Mouse (Mus musculus) bone marrow, adult 2 months (tissue): Measurements from ENCODE around the gene Fam120a. TPM values are rescaled to one million over a fixed set of nuclear protein-coding genes. Genes with fewer than 3 reads are reported as not detected.
A peak's percentile ranks its signal among the peaks of the same experiment; 100 is the strongest.

Experiments used
- H3K27ac ChIP-seq: fragments of 200-500 bp; 2 replicates; pipeline ENCODE4 v1.5.1; 2012; ENCODE audit warnings: low read depth, mild to moderate bottlenecking, control low read depth, inconsistent platforms, low read length; ENCODE audit not compliant: control insufficient read depth, poor library complexity, insufficient read depth
- H3K4me1 ChIP-seq: fragments of 200-500 bp; 2 replicates; pipeline ENCODE4 v1.6.1; 2011; ENCODE audit warnings: low read length; ENCODE audit not compliant: control insufficient read depth, insufficient read depth
- H3K4me3 ChIP-seq: fragments of 200-500 bp; replicated peaks from 2 replicates; pipeline ENCODE3; 2011; ENCODE audit warnings: mild to moderate bottlenecking, low read depth, low read length, control low read depth; ENCODE audit not compliant: control insufficient read depth
- CTCF ChIP-seq: fragments of 200-500 bp; IDR thresholded peaks from 2 replicates; pipeline ENCODE4 v1.5.1; 2011; ENCODE audit warnings: low read length, control low read depth; ENCODE audit not compliant: control insufficient read depth, insufficient read depth
- POLR2A ChIP-seq: fragments of 200-500 bp; IDR thresholded peaks from 2 replicates; pipeline ENCODE4 v1.6.1; 2011; ENCODE audit warnings: low read depth, mild to moderate bottlenecking, control low read depth, low read length, borderline replicate concordance; ENCODE audit not compliant: control insufficient read depth
- WGBS: fragments of 180-500 bp; shearing (Covaris S2); methylation state at CpG from one replicate; pipeline ENCODE4 v1.1.7; 2018; 5-methylcytosine and 5-hydroxymethylcytosine counted together
- polyA plus RNA-seq: library from polyadenylated mRNA; stranded (reverse); fragments of >200 nt; gene quantifications from 2 replicates; pipeline ENCODE4 v1.2.4, GENCODE M21; 2011; ENCODE audit warnings: low replicate concordance; ENCODE audit not compliant: missing spikeins, insufficient read depth, insufficient read length

Fam120a gene
- polyA plus RNA-seq, 1 experiment: 67.9 TPM

GRCm38 (mm10) chr13:48851719-48852118 lies 116.1 kb downstream of the Fam120a start:
- H3K4me3 ChIP-seq: no peak overlapping the region
- peaks cover 4% of the 10 kb centered on the region for H3K4me1 ChIP-seq
- TF ChIP-seq CTCF: no peak
- no peak for TF ChIP-seq POLR2A
- H3K27ac ChIP-seq: no peak overlapping the region
- 81% methylated on average over 5 of the region's 5 CpGs for WGBS

DNA sequence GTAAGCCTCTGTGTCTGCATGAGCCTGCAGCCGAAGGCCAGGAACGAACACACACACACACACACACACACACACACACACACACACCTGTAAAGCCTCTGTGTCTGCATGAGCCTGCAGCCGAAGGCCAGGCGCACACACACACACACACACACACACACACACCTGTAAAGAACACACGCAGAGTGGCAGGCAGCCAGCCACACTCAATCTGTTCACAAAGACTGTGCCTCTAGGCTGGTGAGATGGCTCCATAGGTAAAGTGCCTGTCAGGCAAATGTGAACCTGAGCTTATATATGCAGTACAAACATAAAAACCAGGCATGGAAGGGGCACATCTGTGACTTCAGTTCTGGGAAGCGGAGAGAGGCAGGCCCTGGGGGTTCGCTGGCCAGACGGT lies 117.0 kb downstream of the Fam120a start:
- Histone ChIP-seq H3K4me1 (peaks cover 4% of the 10 kb centered on the region), H3K4me3 (no peak overlapping the region), H3K27ac (no peak overlapping the region)
- WGBS: 88% methylated on average over 8 of the region's 8 CpGs
- no peak for TF ChIP-seq CTCF
- no peak for TF ChIP-seq POLR2A

- Histone ChIP-seq H3K4me1 (peaks cover 2% of the 10 kb centered on the region; the same call in 1 of the 2 replicates), H3K4me3 (no peak overlapping the region), H3K27ac (no peak overlapping the region)
- no peak for TF ChIP-seq POLR2A
- no peak for TF ChIP-seq CTCF
- 81% methylated on average over 2 of the region's 2 CpGs for WGBS
Measured at GRCm38 (mm10) chr13:48850326-48850725, 117.5 kb downstream of the Fam120a start.

DNA sequence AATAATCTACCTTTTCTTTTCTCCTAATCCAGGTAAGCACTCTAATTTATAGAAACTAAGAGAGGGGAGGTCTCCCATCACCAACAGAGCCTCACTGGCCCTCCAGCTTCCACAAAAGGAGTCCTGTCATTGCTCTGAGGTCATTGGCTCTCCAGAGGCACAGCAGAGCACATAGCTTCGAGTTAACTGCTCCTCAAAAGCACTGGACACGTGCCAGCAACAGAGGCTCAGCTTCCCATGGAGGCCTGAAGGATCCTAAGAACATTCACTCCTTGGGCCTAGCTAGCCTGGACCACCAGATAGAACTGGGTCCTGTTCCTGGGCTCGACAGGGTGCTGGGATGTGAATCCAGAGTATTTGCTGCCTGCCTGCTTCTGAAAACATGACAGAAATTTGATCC lies 118.7 kb downstream of the Fam120a start:
- Histone ChIP-seq H3K4me1 (peaks cover 2% of the 10 kb centered on the region; the same call in 1 of the 2 replicates), H3K4me3 (no peak overlapping the region), H3K27ac (no peak overlapping the region)
- 59% methylated on average over 3 of the region's 3 CpGs for WGBS
- TF ChIP-seq CTCF (no peak), POLR2A (no peak)

GRCm38 (mm10) chr13:48845308-48845707 lies 122.5 kb downstream of the Fam120a start:
- H3K27ac ChIP-seq: no peak overlapping the region
- no peak for TF ChIP-seq POLR2A
- no peak for TF ChIP-seq CTCF
- 42% methylated on average over 4 of the region's 4 CpGs for WGBS
- H3K4me3 ChIP-seq: no peak overlapping the region
- peaks cover 12% of the 10 kb centered on the region for H3K4me1 ChIP-seq

DNA sequence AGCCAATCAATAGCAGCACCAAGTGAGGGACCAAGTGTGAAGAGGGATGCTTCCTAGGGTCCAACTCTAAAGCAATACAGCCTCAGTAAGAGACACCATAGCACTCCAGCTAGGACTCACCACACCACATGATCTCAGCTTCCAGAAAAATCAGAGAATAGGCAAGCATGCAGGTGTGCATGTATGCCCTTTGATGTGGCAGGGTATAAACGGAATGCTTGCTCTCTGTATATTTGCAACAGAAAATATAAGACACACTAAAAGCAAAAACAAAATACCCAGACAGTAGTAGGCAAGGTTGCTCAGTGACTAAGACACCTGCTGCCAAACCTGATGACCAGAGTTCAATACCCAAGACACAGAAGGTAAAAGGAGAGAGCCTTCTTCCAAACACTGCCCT lies 124.3 kb downstream of the Fam120a start:
- 76% methylated on average over 1 of the region's 1 CpGs for WGBS
- no peak for TF ChIP-seq POLR2A
- no peak for TF ChIP-seq CTCF
- Histone ChIP-seq H3K27ac (no peak overlapping the region), H3K4me1 (peaks cover 12% of the 10 kb centered on the region), H3K4me3 (no peak overlapping the region)

DNA sequence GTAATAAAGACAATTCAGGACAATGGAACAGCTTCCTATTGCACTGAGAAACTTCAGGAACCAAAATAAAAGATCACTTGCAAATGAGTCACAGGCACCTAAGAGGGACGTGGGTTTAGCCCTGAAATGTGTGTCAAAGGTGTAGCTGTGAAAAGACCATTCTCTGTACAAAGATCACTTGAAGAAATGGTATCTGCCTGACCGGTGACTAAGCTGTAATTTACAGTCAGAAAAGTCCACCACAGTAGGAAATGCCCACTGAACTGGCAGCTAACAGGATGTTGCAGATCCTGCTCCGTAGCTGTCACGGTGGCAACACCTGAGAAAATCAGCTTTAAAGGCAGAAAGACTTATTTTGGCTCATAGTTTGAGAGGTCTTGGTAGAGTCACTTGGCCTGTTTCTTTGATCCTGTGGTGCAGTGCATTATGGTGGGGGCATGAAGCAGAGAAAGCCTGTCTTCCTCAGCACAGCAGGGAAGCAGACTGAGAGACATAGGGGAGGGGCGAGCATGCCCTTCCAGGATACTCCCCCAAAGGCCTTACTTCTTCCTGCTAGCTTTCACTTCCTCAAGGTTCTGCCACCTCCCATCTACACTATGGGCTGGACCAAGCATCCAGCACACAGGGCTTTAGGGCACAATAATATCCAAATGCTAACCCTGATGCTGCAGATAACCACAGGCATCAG lies 125.8 kb downstream of the Fam120a start:
- Histone ChIP-seq H3K4me3 (no peak overlapping the region), H3K27ac (peak overlapping the region; percentile 18; the same call in 1 of the 2 replicates), H3K4me1 (peaks cover 12% of the 10 kb centered on the region)
- TF ChIP-seq CTCF (no peak), POLR2A (no peak)
- 17% methylated on average over 5 of the region's 5 CpGs for WGBS

DNA sequence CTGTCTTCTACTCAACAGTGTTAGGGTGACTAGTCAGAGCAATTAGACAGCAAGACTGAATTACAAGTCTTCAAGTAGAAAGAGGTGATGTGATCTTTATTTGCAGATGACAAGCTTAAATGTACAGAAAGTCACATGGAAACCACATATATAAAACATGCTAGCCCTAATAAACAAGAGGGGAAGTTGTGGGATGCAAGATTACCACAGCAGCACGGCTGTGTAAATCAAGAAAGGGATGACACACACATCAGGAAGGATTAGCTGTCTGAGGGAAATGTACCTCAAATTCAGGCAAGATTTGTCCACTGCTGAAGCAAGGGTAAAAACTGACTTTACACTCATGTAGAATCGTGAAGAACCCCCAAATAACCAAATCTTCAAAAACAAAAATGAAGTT lies 129.5 kb downstream of the Fam120a start:
- WGBS: 25% methylated on average over 2 of the region's 2 CpGs
- TF ChIP-seq POLR2A (no peak), CTCF (no peak)
- Histone ChIP-seq H3K4me1 (peaks cover 12% of the 10 kb centered on the region), H3K4me3 (no peak overlapping the region), H3K27ac (no peak overlapping the region)
